Mouse (Mus musculus) lung, adult 2 months (tissue): Measurements from ENCODE around the gene Iqgap1.

Source experiments
- CTCF ChIP-seq: fragments of 200-500 bp; IDR thresholded peaks from 2 replicates; pipeline ENCODE4 v1.5.1; 2011; ENCODE audit warnings: mild to moderate bottlenecking, low read length, control low read depth; ENCODE audit not compliant: insufficient read depth
- POLR2A ChIP-seq: fragments of 200-500 bp; IDR thresholded peaks from 2 replicates; pipeline ENCODE4 v1.6.1; 2011; ENCODE audit warnings: low read depth, mild to moderate bottlenecking, control low read depth, low read length, borderline replicate concordance; ENCODE audit errors: extremely low read depth

DNA sequence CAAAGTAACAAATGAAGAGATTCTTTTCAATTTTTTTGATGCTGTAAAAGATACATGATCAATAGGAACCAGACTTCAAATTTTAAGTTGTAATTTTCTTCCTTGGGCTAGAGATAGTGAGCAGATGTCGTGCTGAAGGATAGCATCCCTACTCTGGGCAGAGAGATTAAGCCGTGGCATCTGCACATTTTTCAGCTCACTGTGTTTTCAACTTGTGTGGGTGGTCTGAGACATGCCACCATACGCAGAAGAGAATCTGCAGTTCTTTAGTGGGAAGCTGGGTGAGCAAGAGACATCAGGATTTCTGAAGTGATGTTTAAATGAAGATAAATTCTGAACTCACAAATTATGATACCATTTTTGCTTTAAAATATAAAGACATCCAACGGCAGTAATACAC lies 19.4 kb downstream of the Iqgap1 start:
- TF ChIP-seq POLR2A (no peak), CTCF (no peak)
